Mouse (Mus musculus) intestine, embryonic 15.5 days (tissue): Measurements from ENCODE around the gene Elavl2. TPM values are rescaled to one million over a fixed set of nuclear protein-coding genes. Genes with fewer than 3 reads are reported as not detected.

ENCODE experiments used
- ATAC-seq: fragments of 200-750 bp; cut with Nextera tagmentation; 2 replicates; pipeline ENCODE4 v1.8.0; 2017; ENCODE audit warnings: moderate TSS enrichment, moderate library complexity
- H3K27ac ChIP-seq: fragments of 300-500 bp; sonication (generic); 2 replicates; pipeline ENCODE4 v1.5.1; 2015; ENCODE audit warnings: mild to moderate bottlenecking, inconsistent platforms
- H3K27me3 ChIP-seq: fragments of 300-500 bp; sonication (generic); replicated peaks from 2 replicates; pipeline ENCODE4 v1.6.1; 2015; ENCODE audit warnings: inconsistent platforms
- H3K36me3 ChIP-seq: fragments of 300-500 bp; sonication (generic); 2 replicates; pipeline ENCODE4 v1.6.1; 2015; ENCODE audit warnings: inconsistent platforms
- H3K4me1 ChIP-seq: fragments of 300-500 bp; sonication (generic); replicated peaks from 2 replicates; pipeline ENCODE4 v1.6.1; 2015; ENCODE audit warnings: inconsistent platforms
- H3K4me2 ChIP-seq: fragments of 300-500 bp; sonication (generic); replicated peaks from 2 replicates; pipeline ENCODE4 v1.6.1; 2015; ENCODE audit warnings: mild to moderate bottlenecking, inconsistent platforms
- H3K4me3 ChIP-seq: fragments of 300-500 bp; sonication (generic); replicated peaks from 2 replicates; pipeline ENCODE4 v1.5.1; 2015; ENCODE audit warnings: inconsistent platforms
- H3K9ac ChIP-seq: fragments of 300-500 bp; sonication (generic); 2 replicates; pipeline ENCODE4 v1.6.1; 2015; ENCODE audit warnings: inconsistent platforms
- H3K9me3 ChIP-seq: fragments of 300-500 bp; sonication (generic); 2 replicates; pipeline ENCODE4 v1.6.1; 2016; ENCODE audit warnings: inconsistent platforms
- WGBS: fragments of 180-500 bp; shearing (Covaris S2); methylation state at CpG from one replicate; pipeline ENCODE4 v1.1.7; 2015; 5-methylcytosine and 5-hydroxymethylcytosine counted together
- polyA plus RNA-seq: library from polyadenylated mRNA; unstranded; fragments of >200 nt; fragmentation: Nextera tagmentation; extraction: Ambion mirVana; gene quantifications from 2 replicates; pipeline ENCODE4 v1.2.1, GENCODE M21; 2015

Elavl2 gene
- polyA plus RNA-seq, 1 experiment from 2014 or later: 5.4 TPM

DNA sequence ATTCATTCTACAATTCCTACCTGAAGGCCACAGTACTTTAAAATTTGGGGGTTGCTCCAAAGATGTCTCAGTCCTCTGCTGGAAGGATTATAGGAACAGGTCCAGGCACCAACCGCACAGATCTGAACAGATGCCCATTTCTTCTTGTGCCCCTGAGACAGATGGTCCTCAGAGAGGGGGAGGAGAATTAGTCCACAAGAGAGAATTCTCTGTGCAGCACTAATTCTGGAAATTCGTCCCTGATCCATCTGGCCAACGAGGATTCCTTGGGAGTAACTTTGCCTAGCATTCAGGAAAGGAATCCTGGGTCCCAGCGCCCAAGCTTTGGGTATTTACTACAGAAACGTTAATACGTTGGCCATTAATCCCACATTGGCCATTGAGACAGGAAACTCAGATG lies 165.6 kb downstream of the Elavl2 start:
- no peaks in the 10 kb centered on the region for H3K4me1 ChIP-seq
- no peaks in the 10 kb centered on the region for H3K36me3 ChIP-seq
- no peaks in the 10 kb centered on the region for H3K27me3 ChIP-seq
- no peak overlapping the region for H3K4me3 ChIP-seq
- no peak overlapping the region for H3K4me2 ChIP-seq
- no peak overlapping the region for H3K27ac ChIP-seq
- WGBS: 85% methylated on average over 6 of the region's 6 CpGs
- no peak overlapping the region for H3K9ac ChIP-seq
- ATAC-seq: no peak
- H3K9me3 ChIP-seq: no peaks in the 10 kb centered on the region

DNA sequence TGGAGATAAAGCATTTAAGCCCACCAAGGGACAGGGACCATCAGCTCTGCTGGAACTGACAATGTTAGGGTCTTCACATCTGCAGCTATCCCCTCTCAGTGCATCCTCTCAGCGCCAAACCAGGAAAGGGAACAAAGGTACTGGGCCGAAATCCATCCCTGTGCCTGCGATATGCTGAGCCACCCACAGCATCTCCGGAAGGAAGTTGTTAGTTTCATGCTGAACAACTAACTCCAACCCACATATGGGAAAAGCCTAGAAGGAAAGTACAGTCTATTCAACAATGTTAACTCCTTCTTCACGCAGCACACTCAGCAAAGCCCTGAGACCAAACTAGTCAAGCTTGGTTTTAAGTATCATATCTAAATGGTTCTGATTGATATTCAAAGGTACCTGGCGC lies 167.0 kb downstream of the Elavl2 start:
- no peak for ATAC-seq

GRCm38 (mm10) chr4:91230439-91230863 lies 170.1 kb downstream of the Elavl2 start:
- H3K9ac ChIP-seq: no peak overlapping the region
- H3K27me3 ChIP-seq: no peaks in the 10 kb centered on the region
- H3K4me2 ChIP-seq: no peak overlapping the region
- 76% methylated on average over 1 of the region's 1 CpGs for WGBS
- no peak overlapping the region for H3K27ac ChIP-seq
- no peaks in the 10 kb centered on the region for H3K4me1 ChIP-seq
- H3K36me3 ChIP-seq: no peaks in the 10 kb centered on the region
- no peak overlapping the region for H3K4me3 ChIP-seq
- ATAC-seq: no peak
- H3K9me3 ChIP-seq: no peaks in the 10 kb centered on the region

More for the DNA sequence above, 167.0 kb downstream of the Elavl2 start:
- 88% methylated on average over 6 of the region's 6 CpGs for WGBS
- Histone ChIP-seq H3K4me2 (no peak overlapping the region), H3K4me3 (no peak overlapping the region), H3K9ac (no peak overlapping the region), H3K9me3 (no peaks in the 10 kb centered on the region), H3K4me1 (no peaks in the 10 kb centered on the region), H3K36me3 (no peaks in the 10 kb centered on the region), H3K27ac (no peak overlapping the region), H3K27me3 (no peaks in the 10 kb centered on the region)

DNA sequence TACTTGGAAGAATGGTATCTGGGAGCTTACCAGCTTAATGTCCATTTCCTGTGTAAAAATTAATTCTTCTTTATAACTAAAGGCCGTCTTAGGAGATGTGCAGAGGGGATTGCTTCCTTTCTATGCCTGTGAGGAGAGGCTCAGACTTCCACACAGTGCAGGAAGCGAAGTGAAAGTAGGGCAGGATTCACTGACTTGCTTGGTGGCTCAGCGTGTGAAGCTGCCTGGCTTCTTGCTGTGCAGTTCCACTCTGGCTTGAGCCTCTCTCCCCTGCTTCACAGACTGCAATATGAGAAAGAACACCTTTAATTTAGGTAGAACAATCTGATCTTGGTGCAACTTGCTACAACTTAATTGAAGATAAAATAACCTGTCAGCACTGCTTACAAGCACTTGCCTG lies 172.2 kb downstream of the Elavl2 start:
- Histone ChIP-seq H3K27ac (no peak overlapping the region), H3K4me2 (no peak overlapping the region), H3K9me3 (no peaks in the 10 kb centered on the region), H3K27me3 (no peaks in the 10 kb centered on the region), H3K4me1 (no peaks in the 10 kb centered on the region), H3K9ac (no peak overlapping the region), H3K36me3 (no peaks in the 10 kb centered on the region), H3K4me3 (no peak overlapping the region)
- 85% methylated on average over 3 of the region's 3 CpGs for WGBS
- ATAC-seq: no peak

GRCm38 (mm10) chr4:91223811-91224210 lies 176.8 kb downstream of the Elavl2 start:
- H3K36me3 ChIP-seq: no peaks in the 10 kb centered on the region
- H3K27ac ChIP-seq: no peak overlapping the region
- no peak for ATAC-seq
- H3K9me3 ChIP-seq: no peaks in the 10 kb centered on the region
- H3K9ac ChIP-seq: no peak overlapping the region
- H3K4me1 ChIP-seq: no peaks in the 10 kb centered on the region
- 70% methylated on average over 4 of the region's 4 CpGs for WGBS
- no peak overlapping the region for H3K4me2 ChIP-seq
- no peaks in the 10 kb centered on the region for H3K27me3 ChIP-seq
- no peak overlapping the region for H3K4me3 ChIP-seq

GRCm38 (mm10) chr4:91219322-91219721 lies 181.3 kb downstream of the Elavl2 start:
- Histone ChIP-seq H3K36me3 (no peaks in the 10 kb centered on the region), H3K9ac (no peak overlapping the region), H3K4me3 (no peak overlapping the region), H3K4me1 (no peaks in the 10 kb centered on the region), H3K27me3 (no peaks in the 10 kb centered on the region), H3K27ac (no peak overlapping the region), H3K9me3 (no peaks in the 10 kb centered on the region), H3K4me2 (no peak overlapping the region)
- ATAC-seq: no peak
- 81% methylated on average over 3 of the region's 3 CpGs for WGBS

- WGBS: 56% methylated on average over 3 of the region's 3 CpGs
- Histone ChIP-seq H3K4me1 (no peaks in the 10 kb centered on the region), H3K4me2 (no peak overlapping the region), H3K36me3 (no peaks in the 10 kb centered on the region), H3K27me3 (no peaks in the 10 kb centered on the region), H3K9ac (no peak overlapping the region), H3K9me3 (no peaks in the 10 kb centered on the region), H3K27ac (no peak overlapping the region), H3K4me3 (no peak overlapping the region)
- no peak for ATAC-seq
These were observed 186.7 kb downstream of the Elavl2 start for GRCm38 (mm10) chr4:91213917-91214316.

- WGBS: 47% methylated on average over 6 of the region's 6 CpGs
- Histone ChIP-seq H3K9ac (no peak overlapping the region), H3K4me3 (no peak overlapping the region), H3K4me2 (no peak overlapping the region), H3K9me3 (no peaks in the 10 kb centered on the region), H3K4me1 (no peaks in the 10 kb centered on the region), H3K27me3 (no peaks in the 10 kb centered on the region), H3K27ac (no peak overlapping the region), H3K36me3 (no peaks in the 10 kb centered on the region)
- ATAC-seq: no peak
These were observed 191.9 kb downstream of the Elavl2 start for GRCm38 (mm10) chr4:91208415-91209292.
